In genomic region chr6:57822648-57823410, GRCm38 (mm10) we compare ENCODE assay signal across 9 mouse cellular contexts. TPM values are rescaled to one million over a fixed set of nuclear protein-coding genes. Genes with fewer than 3 reads are reported as not detected.
DNase-seq lines count a peak whose midpoint lies in the region; ATAC-seq and TF ChIP-seq lines count a peak whose summit lies in the region.
"Had no signal": no experiment of that assay in that cellular context is flagged by ENCODE, and none has a peak within 500 bp of the region (broad histone marks: within the 10 kb centered on the region; RNA-seq: fewer than 3 reads in every experiment).

No protein-coding gene starts in this region.

- peak; percentile 50; the same call in 1 of the 2 replicates for ATAC-seq in kidney, postnatal 0 days (replicated peaks; ENCODE audit: low FRiP score, low read depth)
- ATAC-seq in embryonic facial prominence, embryonic 14.5 days (ENCODE audit: low read depth): peak; percentile 73
- peak; percentile 88 for ATAC-seq in limb, embryonic 11.5 days (ENCODE audit: insufficient number of reproducible peaks, low FRiP score, low TSS enrichment, low read depth)
- peak; percentile 73 for ATAC-seq in neural tube, embryonic 15.5 days (ENCODE audit: low FRiP score)
- ATAC-seq: Patski had no signal

- no peak overlapping the region for H3K27ac ChIP-seq in kidney, postnatal 0 days
- no peak overlapping the region; the same call in 1 of the 2 replicates for H3K27ac ChIP-seq in embryonic facial prominence, embryonic 14.5 days (replicated peaks; ENCODE audit: low read depth, low read length)
- H3K27ac ChIP-seq in limb, embryonic 11.5 days (replicated peaks; ENCODE audit: low read depth, low read length): no peak overlapping the region
- no peak overlapping the region for H3K27ac ChIP-seq in neural tube, embryonic 15.5 days (replicated peaks)

- 48% methylated on average over 5 of the region's 5 CpGs for WGBS in kidney, postnatal 0 days
- WGBS in embryonic facial prominence, embryonic 14.5 days: 56% methylated on average over 5 of the region's 5 CpGs
- WGBS in limb, embryonic 11.5 days: 71% methylated on average over 5 of the region's 5 CpGs
- WGBS in neural tube, embryonic 15.5 days: 69% methylated on average over 5 of the region's 5 CpGs

- H3K36me3 ChIP-seq in kidney, postnatal 0 days (ENCODE audit: insufficient read depth, low read length): no peaks in the 10 kb centered on the region
- no peaks in the 10 kb centered on the region for H3K36me3 ChIP-seq in embryonic facial prominence, embryonic 14.5 days (ENCODE audit: control insufficient read depth, insufficient read depth, low read length)
- H3K36me3 ChIP-seq in limb, embryonic 11.5 days (ENCODE audit: control insufficient read depth, insufficient read depth, low read length): no peaks in the 10 kb centered on the region
- H3K36me3 ChIP-seq in neural tube, embryonic 15.5 days: no peaks in the 10 kb centered on the region

- peak; percentile 77 for DNase-seq in kidney, postnatal 0 days (ENCODE audit: low spot score)
- DNase-seq in kidney, postnatal 14 days: no peak
- peak; percentile 72 for DNase-seq in embryonic facial prominence, embryonic 14.5 days (ENCODE audit: low spot score)
- DNase-seq in limb, embryonic 11.5 days (ENCODE audit: low spot score): peak; percentile 47
- no peak for DNase-seq in left cerebral cortex, postnatal 10 days (ENCODE audit: extremely low spot score in 1 of 2, low spot score in 2 of 2)
- DNase-seq in left cerebral cortex, adult 9 months (ENCODE audit: low spot score in 2 of 2): no peak
- no peak for DNase-seq in thymus, postnatal 10 days (ENCODE audit: low spot score in 2 of 2)

- no peak overlapping the region for H3K9ac ChIP-seq in kidney, postnatal 0 days (ENCODE audit: low read depth, low read length)
- H3K9ac ChIP-seq in embryonic facial prominence, embryonic 14.5 days (ENCODE audit: low read depth, low read length): no peak overlapping the region
- no peak overlapping the region for H3K9ac ChIP-seq in limb, embryonic 11.5 days (ENCODE audit: low read length)
- no peak overlapping the region; the same call in 1 of the 2 replicates for H3K9ac ChIP-seq in neural tube, embryonic 15.5 days (replicated peaks)

- peaks cover 11% of the 10 kb centered on the region; the same call in 1 of the 2 replicates for H3K4me1 ChIP-seq in kidney, postnatal 0 days (replicated peaks; ENCODE audit: insufficient read depth, low read length)
- H3K4me1 ChIP-seq in embryonic facial prominence, embryonic 14.5 days (ENCODE audit: control insufficient read depth, insufficient read depth, low read length): no peaks in the 10 kb centered on the region
- H3K4me1 ChIP-seq in limb, embryonic 11.5 days (ENCODE audit: control insufficient read depth, insufficient read depth, low read length): peaks cover 3% of the 10 kb centered on the region; the same call in 1 of the 2 replicates
- H3K4me1 ChIP-seq in neural tube, embryonic 15.5 days: peaks cover 18% of the 10 kb centered on the region

- H3K4me2 ChIP-seq in kidney, postnatal 0 days (ENCODE audit: low read length): peak overlapping the region; percentile 38; the same call in 1 of the 2 replicates
- peak overlapping the region; percentile 59 for H3K4me2 ChIP-seq in embryonic facial prominence, embryonic 14.5 days (ENCODE audit: low read depth, low read length)
- H3K4me2 ChIP-seq in limb, embryonic 11.5 days (ENCODE audit: low read depth, severe bottlenecking): peak overlapping the region; percentile 35; the same call in 1 of the 2 replicates
- H3K4me2 ChIP-seq in neural tube, embryonic 15.5 days: peak overlapping the region; percentile 68

- TF ChIP-seq CTCF in kidney, postnatal 0 days (IDR thresholded peaks at IDR 0.05; ENCODE audit: low read depth): no peak

- intact Hi-C loops in left cerebral cortex, postnatal 10 days (cut with DNase I): no loop called here

- H3K4me3 ChIP-seq in kidney, postnatal 0 days (replicated peaks; ENCODE audit: low read depth, low read length): peak overlapping the region; percentile 11; the same call in 1 of the 2 replicates
- peak overlapping the region; percentile 84 for H3K4me3 ChIP-seq in embryonic facial prominence, embryonic 14.5 days (ENCODE audit: low read depth, low read length)
- H3K4me3 ChIP-seq in limb, embryonic 11.5 days (ENCODE audit: low read depth, low read length): no peak overlapping the region
- H3K4me3 ChIP-seq in neural tube, embryonic 15.5 days (replicated peaks): 0 out of 2 replicates have a peak overlapping the region, but pooled peaks have one; percentile 17

- no peaks in the 10 kb centered on the region for H3K9me3 ChIP-seq in kidney, postnatal 0 days (replicated peaks; ENCODE audit: low read length)
- no peaks in the 10 kb centered on the region for H3K9me3 ChIP-seq in embryonic facial prominence, embryonic 14.5 days (ENCODE audit: control insufficient read depth, low read length)
- no peaks in the 10 kb centered on the region for H3K9me3 ChIP-seq in limb, embryonic 11.5 days (ENCODE audit: control insufficient read depth, low read length)
- no peaks in the 10 kb centered on the region for H3K9me3 ChIP-seq in neural tube, embryonic 15.5 days (replicated peaks)

- H3K27me3 ChIP-seq in kidney, postnatal 0 days (ENCODE audit: insufficient read depth, low read length): no peaks in the 10 kb centered on the region
- H3K27me3 ChIP-seq in embryonic facial prominence, embryonic 14.5 days (replicated peaks; ENCODE audit: control insufficient read depth, insufficient read depth, low read length): no peaks in the 10 kb centered on the region
- H3K27me3 ChIP-seq in limb, embryonic 11.5 days (ENCODE audit: control insufficient read depth, insufficient read depth, low read length): no peaks in the 10 kb centered on the region
- H3K27me3 ChIP-seq in neural tube, embryonic 15.5 days (replicated peaks): no peaks in the 10 kb centered on the region
- H3K27me3 ChIP-seq: Patski had no signal

RNA-seq across cellular contexts. Expression of gene Vopp1, which starts 2.1 kb away (rescaled TPM):
- 26.2 and 27.0 TPM in 2 replicates for polyA plus RNA-seq in kidney, postnatal 0 days (2015; fragmentation: Nextera tagmentation; extraction: Ambion mirVana)
- polyA plus RNA-seq in embryonic facial prominence, embryonic 14.5 days (2014; fragmentation: Nextera tagmentation; extraction: Ambion mirVana): 25.2 and 26.6 TPM in 2 replicates
- 37.1 and 50.5 TPM in 2 replicates for polyA plus RNA-seq in limb, embryonic 11.5 days (2014; fragmentation: Nextera tagmentation; extraction: Ambion mirVana)
- polyA plus RNA-seq in neural tube, embryonic 15.5 days (2015; fragmentation: Nextera tagmentation; extraction: Ambion mirVana): 170 and 197 TPM in 2 replicates
- 100 to 1,000 TPM; 158 to 172 TPM for total RNA-seq in left cerebral cortex, postnatal 10 days (2021)

RNA-seq across cellular contexts. Expression of gene Vmn1r21, which starts 27.3 kb away (rescaled TPM):
- polyA plus RNA-seq in kidney, postnatal 0 days (2015; fragmentation: Nextera tagmentation; extraction: Ambion mirVana): not detected in 2 replicates
- polyA plus RNA-seq in embryonic facial prominence, embryonic 14.5 days (2014; fragmentation: Nextera tagmentation; extraction: Ambion mirVana): not detected in 2 replicates
- polyA plus RNA-seq in limb, embryonic 11.5 days (2014; fragmentation: Nextera tagmentation; extraction: Ambion mirVana): not detected in 2 replicates
- polyA plus RNA-seq in neural tube, embryonic 15.5 days (2015; fragmentation: Nextera tagmentation; extraction: Ambion mirVana): not detected in 2 replicates
- not detected for total RNA-seq in left cerebral cortex, postnatal 10 days (2021)
- polyA plus RNA-seq: Patski had no signal

Comparison
In these comparisons a context has a peak if more than half of its experiments do, and no peak if none do; other contexts are left out.
1. DNase-seq: peak in kidney, postnatal 0 days (single experiment), embryonic facial prominence, embryonic 14.5 days (single experiment) and limb, embryonic 11.5 days (single experiment); none in kidney, postnatal 14 days (single experiment), left cerebral cortex, postnatal 10 days (0 of 2), left cerebral cortex, adult 9 months (0 of 2) and thymus, postnatal 10 days (0 of 2).
2. Peak in every context shown above with its lines, with median percentiles within 50 percentile points of each other: ATAC-seq and H3K4me2 ChIP-seq.